Mouse (Mus musculus) limb, embryonic 14.5 days (tissue): ENCODE data around the gene Gm17267. TPM values are rescaled to one million over a fixed set of nuclear protein-coding genes. Genes with fewer than 3 reads are reported as not detected.
"Not testable (repeated sequence)": the region's sequence is repeated elsewhere in the genome, so short reads cannot be mapped to it uniquely, and the experiment has no call there.

Experiments used
- ATAC-seq: fragments of 200-750 bp; cut with Nextera tagmentation; 2 replicates; pipeline ENCODE4 v1.8.0; 2017; ENCODE audit warnings: low read depth, moderate number of reproducible peaks, moderate TSS enrichment; ENCODE audit not compliant: low FRiP score
- DNase-seq: peaks from one replicate; pipeline ENCODE4 v3.0.0-alpha.2; 2015; ENCODE audit warnings: low spot score
- H3K27ac ChIP-seq: fragments of 300-500 bp; sonication (generic); replicated peaks from 2 replicates; pipeline ENCODE4 v1.5.1; 2014; ENCODE audit warnings: low read depth, mild to moderate bottlenecking, low read length, moderate library complexity, mixed read lengths
- H3K27me3 ChIP-seq: fragments of 300-500 bp; sonication (generic); 2 replicates; pipeline ENCODE4 v1.6.1; 2014; ENCODE audit warnings: low read length, mixed read lengths; ENCODE audit not compliant: control insufficient read depth, insufficient read depth
- H3K36me3 ChIP-seq: fragments of 300-500 bp; sonication (generic); 2 replicates; pipeline ENCODE4 v1.6.1; 2014; ENCODE audit warnings: mild to moderate bottlenecking, low read length, moderate library complexity, mixed read lengths; ENCODE audit not compliant: control insufficient read depth, insufficient read depth
- H3K4me1 ChIP-seq: fragments of 300-500 bp; sonication (generic); 2 replicates; pipeline ENCODE4 v1.6.1; 2014; ENCODE audit warnings: antibody characterized with exemption, low read length, mixed read lengths; ENCODE audit not compliant: control insufficient read depth, insufficient read depth
- H3K4me2 ChIP-seq: fragments of 300-500 bp; sonication (generic); replicated peaks from 2 replicates; pipeline ENCODE4 v1.6.1; 2014; ENCODE audit warnings: low read depth, mild to moderate bottlenecking, low read length, moderate library complexity; ENCODE audit not compliant: severe bottlenecking
- H3K4me3 ChIP-seq: fragments of 300-500 bp; sonication (generic); replicated peaks from 2 replicates; pipeline ENCODE4 v1.5.1; 2014; ENCODE audit warnings: low read length
- H3K9ac ChIP-seq: fragments of 300-500 bp; sonication (generic); 2 replicates; pipeline ENCODE4 v1.6.1; 2014; ENCODE audit warnings: mild to moderate bottlenecking, low read depth, low read length, moderate library complexity; ENCODE audit not compliant: severe bottlenecking
- H3K9me3 ChIP-seq: fragments of 300-500 bp; sonication (generic); 2 replicates; pipeline ENCODE4 v1.6.1; 2016; ENCODE audit warnings: low read length; ENCODE audit not compliant: control insufficient read depth
- WGBS: fragments of 180-500 bp; shearing (Covaris S2); extraction: QIAGEN DNeasy Blood & Tissue Kit; methylation state at CpG from one replicate; pipeline ENCODE4 v1.1.7; 2014; 5-methylcytosine and 5-hydroxymethylcytosine counted together
- polyA plus RNA-seq, 2 experiments: library from polyadenylated mRNA; depleted of rRNA in 1 of 2; stranded (reverse) in 1 of 2; unstranded in 1 of 2; fragments of >200 nt; fragmentation: Nextera tagmentation in 1 of 2; extraction: Ambion mirVana in 1 of 2; gene quantifications; 2 replicates each; pipeline versions ENCODE4 v1.2.1 to v1.2.3; 2012 to 2014

Gm17267 gene
- polyA plus RNA-seq (2012; rRNA removed) (not detected in 2 replicates), polyA plus RNA-seq (2014; fragmentation: Nextera tagmentation; extraction: Ambion mirVana) (not detected in 2 replicates)

DNA sequence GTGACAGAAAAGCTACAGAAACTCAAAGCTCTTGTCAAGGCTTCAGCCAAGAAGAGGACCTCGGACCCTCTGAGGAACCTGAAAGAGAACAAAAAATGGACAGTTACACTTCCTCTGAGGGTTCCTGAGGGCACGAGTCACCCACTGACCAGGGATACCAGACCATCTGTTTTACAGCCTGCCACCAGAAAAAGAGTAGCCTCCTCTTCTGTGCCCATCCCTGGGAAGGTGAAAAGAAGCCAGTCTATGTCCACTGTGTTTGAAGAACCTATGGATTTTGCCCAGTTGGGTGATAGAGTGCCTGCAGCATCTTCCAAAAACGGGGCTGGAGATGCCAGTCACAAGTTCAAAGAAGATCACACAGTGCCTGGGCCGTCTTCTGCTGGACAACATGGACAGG, at the start of gene Gm17267:
Gm17267 (plus strand) TSS at position 301 of the 400 bp plus-strand sequence.
- H3K4me2 ChIP-seq, H3K36me3 ChIP-seq, H3K4me1 ChIP-seq, H3K27ac ChIP-seq, H3K4me3 ChIP-seq, DNase-seq, H3K9me3 ChIP-seq, ATAC-seq, H3K27me3 ChIP-seq, H3K9ac ChIP-seq: not testable (repeated sequence)
- no CpG with 5 or more reads among the region's 4 CpGs for WGBS
